In genomic region chr11:5912635-5913034, GRCm38 (mm10) we compare ENCODE assay signal across 8 mouse cellular contexts. TPM values are rescaled to one million over a fixed set of nuclear protein-coding genes. Genes with fewer than 3 reads are reported as not detected.
DNase-seq lines count a peak whose midpoint lies in the region; ATAC-seq lines count a peak whose summit lies in the region.

No protein-coding gene starts in this region.

- H3K27me3 ChIP-seq in intestine, embryonic 14.5 days (replicated peaks; ENCODE audit: control insufficient read depth, insufficient read depth, low read length): no peaks in the 10 kb centered on the region
- H3K27me3 ChIP-seq in intestine, embryonic 15.5 days (replicated peaks): no peaks in the 10 kb centered on the region
- H3K27me3 ChIP-seq in heart, embryonic 14.5 days (ENCODE audit: control insufficient read depth, insufficient read depth, low read length): no peaks in the 10 kb centered on the region

- no peaks in the 10 kb centered on the region for H3K9me3 ChIP-seq in intestine, embryonic 14.5 days (ENCODE audit: control insufficient read depth, low read length)
- no peaks in the 10 kb centered on the region for H3K9me3 ChIP-seq in intestine, embryonic 15.5 days
- H3K9me3 ChIP-seq in heart, embryonic 14.5 days (ENCODE audit: control insufficient read depth, low read length): no peaks in the 10 kb centered on the region

- H3K27ac ChIP-seq in intestine, embryonic 14.5 days (ENCODE audit: low read depth): no peak overlapping the region
- H3K27ac ChIP-seq in intestine, embryonic 15.5 days: no peak overlapping the region
- H3K27ac ChIP-seq in heart, embryonic 14.5 days (replicated peaks in 1 of 2; ENCODE audit: control insufficient read depth in 1 of 2, insufficient read depth in 1 of 2, low read depth in 2 of 2, low read length in 2 of 2): no peak overlapping the region

- H3K4me3 ChIP-seq in intestine, embryonic 14.5 days (ENCODE audit: low read depth, low read length): no peak overlapping the region
- no peak overlapping the region for H3K4me3 ChIP-seq in intestine, embryonic 15.5 days (replicated peaks)
- no peak overlapping the region for H3K4me3 ChIP-seq in heart, embryonic 14.5 days (ENCODE audit: control insufficient read depth in 1 of 2, insufficient read depth in 1 of 2, low read depth in 1 of 2, low read length in 2 of 2)

- no peak overlapping the region for H3K4me2 ChIP-seq in intestine, embryonic 14.5 days (ENCODE audit: low read length)
- no peak overlapping the region for H3K4me2 ChIP-seq in intestine, embryonic 15.5 days (replicated peaks)
- H3K4me2 ChIP-seq in heart, embryonic 14.5 days (ENCODE audit: low read length): no peak overlapping the region

- ATAC-seq in intestine, embryonic 14.5 days (replicated peaks; ENCODE audit: low FRiP score, low TSS enrichment, low read depth): no peak
- ATAC-seq in intestine, embryonic 15.5 days: no peak; the same call in 1 of the 2 replicates
- ATAC-seq in heart, embryonic 14.5 days (ENCODE audit: insufficient number of reproducible peaks, insufficient read depth, low FRiP score, low read depth): peak; percentile 45; the same call in 1 of the 2 replicates
- ATAC-seq in megakaryocyte, adult 5-6 weeks (ENCODE audit: poor library complexity, severe bottlenecking): peak; percentile 68

- H3K36me3 ChIP-seq in intestine, embryonic 14.5 days (ENCODE audit: control insufficient read depth, insufficient read depth, low read length): no peaks in the 10 kb centered on the region
- H3K36me3 ChIP-seq in intestine, embryonic 15.5 days: no peaks in the 10 kb centered on the region
- no peaks in the 10 kb centered on the region for H3K36me3 ChIP-seq in heart, embryonic 14.5 days (ENCODE audit: control insufficient read depth, insufficient read depth, low read length)

- no peak overlapping the region for H3K9ac ChIP-seq in intestine, embryonic 14.5 days (ENCODE audit: low read length)
- H3K9ac ChIP-seq in intestine, embryonic 15.5 days: no peak overlapping the region
- H3K9ac ChIP-seq in heart, embryonic 14.5 days (ENCODE audit: low read length): no peak overlapping the region

- WGBS in intestine, embryonic 14.5 days: 26% methylated on average over 5 of the region's 5 CpGs
- 30% methylated on average over 5 of the region's 5 CpGs for WGBS in intestine, embryonic 15.5 days
- WGBS in heart, embryonic 14.5 days: 16% methylated on average over 5 of the region's 5 CpGs

- peak; percentile 75 for DNase-seq in intestine, embryonic 14.5 days (ENCODE audit: low spot score)
- DNase-seq in NIH3T3 (ENCODE audit: low read depth): peak; percentile 89
- peak; percentile 82 to 83 for DNase-seq in cerebellum, postnatal 36 days
- peak; percentile 78 to 83 for DNase-seq in layer of hippocampus, postnatal 10 days (ENCODE audit: low spot score in 2 of 2)
- peak; percentile 45 for DNase-seq in thymus, postnatal 25 days

- H3K4me1 ChIP-seq in intestine, embryonic 14.5 days (replicated peaks; ENCODE audit: control insufficient read depth, insufficient read depth, low read length): no peaks in the 10 kb centered on the region
- H3K4me1 ChIP-seq in intestine, embryonic 15.5 days (replicated peaks): peaks cover 2% of the 10 kb centered on the region; the same call in 1 of the 2 replicates
- peaks cover 10 to 19% of the 10 kb centered on the region in 2 experiments for H3K4me1 ChIP-seq in heart, embryonic 14.5 days (ENCODE audit: control insufficient read depth in 2 of 2, insufficient read depth in 2 of 2, low read length in 2 of 2)

RNA-seq across cellular contexts. Expression of gene Myl7, which starts 14.1 kb away (rescaled TPM):
- polyA plus RNA-seq in intestine, embryonic 14.5 days (2014; fragmentation: Nextera tagmentation; extraction: Ambion mirVana): 22.9 and 33.3 TPM in 2 replicates
- polyA plus RNA-seq in intestine, embryonic 15.5 days (2015; fragmentation: Nextera tagmentation; extraction: Ambion mirVana): 68.3 and 73.5 TPM in 2 replicates
- polyA plus RNA-seq in heart, embryonic 14.5 days (2014; fragmentation: Nextera tagmentation; extraction: Ambion mirVana): 5,314 and 7,420 TPM in 2 replicates
- not detected for total RNA-seq in layer of hippocampus, postnatal 10 days (2021)
- not detected in 2 replicates for total RNA-seq in megakaryocyte, adult 5-6 weeks (2015)
- not detected in 2 replicates for total RNA-seq in megakaryocyte, adult 5-6 weeks (2017)

RNA-seq across cellular contexts. Expression of gene Pold2, which starts 34.5 kb away (rescaled TPM):
- 130 and 137 TPM in 2 replicates for polyA plus RNA-seq in intestine, embryonic 14.5 days (2014; fragmentation: Nextera tagmentation; extraction: Ambion mirVana)
- polyA plus RNA-seq in intestine, embryonic 15.5 days (2015; fragmentation: Nextera tagmentation; extraction: Ambion mirVana): 137 TPM in 2 replicates
- 77.0 and 86.2 TPM in 2 replicates for polyA plus RNA-seq in heart, embryonic 14.5 days (2014; fragmentation: Nextera tagmentation; extraction: Ambion mirVana)
- total RNA-seq in layer of hippocampus, postnatal 10 days (2021): 10 to 100 TPM; 21.5 to 32.3 TPM
- 23.8 and 31.6 TPM in 2 replicates for total RNA-seq in megakaryocyte, adult 5-6 weeks (2015)
- 19.0 and 29.3 TPM in 2 replicates for total RNA-seq in megakaryocyte, adult 5-6 weeks (2017)

RNA-seq across cellular contexts. Expression of gene Gck, which starts 37.2 kb away (rescaled TPM):
- polyA plus RNA-seq in intestine, embryonic 14.5 days (2014; fragmentation: Nextera tagmentation; extraction: Ambion mirVana): 1.2 and 2.3 TPM in 2 replicates
- 2.8 and 3.1 TPM in 2 replicates for polyA plus RNA-seq in intestine, embryonic 15.5 days (2015; fragmentation: Nextera tagmentation; extraction: Ambion mirVana)
- 0.39 and 0.65 TPM in 2 replicates for polyA plus RNA-seq in heart, embryonic 14.5 days (2014; fragmentation: Nextera tagmentation; extraction: Ambion mirVana)
- total RNA-seq in layer of hippocampus, postnatal 10 days (2021): 1 to 10 TPM; 3.5 to 3.9 TPM
- total RNA-seq in megakaryocyte, adult 5-6 weeks (2015): not detected in 2 replicates
- total RNA-seq in megakaryocyte, adult 5-6 weeks (2017): not detected in 2 replicates

RNA-seq across cellular contexts. Expression of gene Ykt6, which starts 42.9 kb away (rescaled TPM):
- polyA plus RNA-seq in intestine, embryonic 14.5 days (2014; fragmentation: Nextera tagmentation; extraction: Ambion mirVana): 23.0 and 23.3 TPM in 2 replicates
- 48.7 and 51.8 TPM in 2 replicates for polyA plus RNA-seq in intestine, embryonic 15.5 days (2015; fragmentation: Nextera tagmentation; extraction: Ambion mirVana)
- polyA plus RNA-seq in heart, embryonic 14.5 days (2014; fragmentation: Nextera tagmentation; extraction: Ambion mirVana): 17.8 and 19.1 TPM in 2 replicates
- total RNA-seq in layer of hippocampus, postnatal 10 days (2021): 100 to 1,000 TPM; 108 TPM
- total RNA-seq in megakaryocyte, adult 5-6 weeks (2015): 18.2 and 21.0 TPM in 2 replicates
- total RNA-seq in megakaryocyte, adult 5-6 weeks (2017): 41.8 and 54.2 TPM in 2 replicates

RNA-seq across cellular contexts. Expression of gene Aebp1, which starts 50.9 kb away (rescaled TPM):
- polyA plus RNA-seq in intestine, embryonic 14.5 days (2014; fragmentation: Nextera tagmentation; extraction: Ambion mirVana): 37.6 and 37.9 TPM in 2 replicates
- 36.4 and 38.4 TPM in 2 replicates for polyA plus RNA-seq in intestine, embryonic 15.5 days (2015; fragmentation: Nextera tagmentation; extraction: Ambion mirVana)
- polyA plus RNA-seq in heart, embryonic 14.5 days (2014; fragmentation: Nextera tagmentation; extraction: Ambion mirVana): 25.0 and 32.8 TPM in 2 replicates
- total RNA-seq in layer of hippocampus, postnatal 10 days (2021): 10 to 100 TPM; 13.0 to 16.0 TPM
- total RNA-seq in megakaryocyte, adult 5-6 weeks (2015): not detected in 2 replicates
- 0.11 and 0.12 TPM in 2 replicates for total RNA-seq in megakaryocyte, adult 5-6 weeks (2017)

Comparison
In these comparisons a context has a peak if more than half of its experiments do, and no peak if none do; other contexts are left out.
1. ATAC-seq: peak in heart, embryonic 14.5 days (single experiment) and megakaryocyte, adult 5-6 weeks (single experiment); none in intestine, embryonic 14.5 days (single experiment) and intestine, embryonic 15.5 days (single experiment).
2. RNA of gene Myl7, which starts 14.1 kb away (polyA plus RNA-seq): 5,314 to 7,420 TPM in heart, embryonic 14.5 days; 68.3 to 73.5 TPM in intestine, embryonic 15.5 days and 22.9 to 33.3 TPM in intestine, embryonic 14.5 days; every median in the first group is over 10 times any median in the second.
3. Peak in every context shown above with its lines, with median percentiles within 50 percentile points of each other: DNase-seq.